Mouse (Mus musculus) stomach, embryonic 16.5 days (tissue): ENCODE data around the gene Gm6525. TPM values are rescaled to one million over a fixed set of nuclear protein-coding genes. Genes with fewer than 3 reads are reported as not detected.

Experiments used
- ATAC-seq: fragments of 200-750 bp; cut with Nextera tagmentation; 2 replicates; pipeline ENCODE4 v1.8.0; 2017; ENCODE audit warnings: moderate number of reproducible peaks, moderate TSS enrichment; ENCODE audit not compliant: insufficient read depth, low FRiP score
- H3K27ac ChIP-seq: fragments of 300-500 bp; sonication (generic); 2 replicates; pipeline ENCODE4 v1.5.1; 2014; ENCODE audit warnings: low read length
- H3K27me3 ChIP-seq: fragments of 300-500 bp; sonication (generic); 2 replicates; pipeline ENCODE4 v1.6.1; 2014; ENCODE audit warnings: low read length, control low read depth, mixed read lengths; ENCODE audit not compliant: control insufficient read depth, insufficient read depth
- H3K36me3 ChIP-seq: fragments of 300-500 bp; sonication (generic); 2 replicates; pipeline ENCODE4 v1.6.1; 2014; ENCODE audit warnings: low read length; ENCODE audit not compliant: control insufficient read depth, insufficient read depth
- H3K4me1 ChIP-seq: fragments of 300-500 bp; sonication (generic); 2 replicates; pipeline ENCODE4 v1.6.1; 2014; ENCODE audit warnings: low read length, control low read depth, mixed read lengths; ENCODE audit not compliant: control insufficient read depth, insufficient read depth
- H3K4me2 ChIP-seq: fragments of 300-500 bp; sonication (generic); 2 replicates; pipeline ENCODE4 v1.6.1; 2014; ENCODE audit warnings: low read depth, low read length, mixed read lengths
- H3K4me3 ChIP-seq: fragments of 300-500 bp; sonication (generic); replicated peaks from 2 replicates; pipeline ENCODE4 v1.5.1; 2014; ENCODE audit warnings: mild to moderate bottlenecking, low read length
- H3K9ac ChIP-seq: fragments of 300-500 bp; sonication (generic); 2 replicates; pipeline ENCODE4 v1.6.1; 2014; ENCODE audit warnings: low read length
- H3K9me3 ChIP-seq: fragments of 300-500 bp; sonication (generic); replicated peaks from 2 replicates; pipeline ENCODE4 v1.6.1; 2016; ENCODE audit warnings: low read length, control low read depth; ENCODE audit not compliant: control insufficient read depth
- WGBS: fragments of 180-500 bp; shearing (Covaris S2); extraction: QIAGEN DNeasy Blood & Tissue Kit; methylation state at CpG from one replicate; pipeline ENCODE4 v1.1.7; 2014; 5-methylcytosine and 5-hydroxymethylcytosine counted together
- polyA plus RNA-seq: library from polyadenylated mRNA; unstranded; fragments of >200 nt; fragmentation: Nextera tagmentation; extraction: Ambion mirVana; gene quantifications from 2 replicates; pipeline ENCODE4 v1.2.1, GENCODE M21; 2015

Gm6525 gene
- polyA plus RNA-seq, 1 experiment from 2014 or later: 0.70 TPM

DNA sequence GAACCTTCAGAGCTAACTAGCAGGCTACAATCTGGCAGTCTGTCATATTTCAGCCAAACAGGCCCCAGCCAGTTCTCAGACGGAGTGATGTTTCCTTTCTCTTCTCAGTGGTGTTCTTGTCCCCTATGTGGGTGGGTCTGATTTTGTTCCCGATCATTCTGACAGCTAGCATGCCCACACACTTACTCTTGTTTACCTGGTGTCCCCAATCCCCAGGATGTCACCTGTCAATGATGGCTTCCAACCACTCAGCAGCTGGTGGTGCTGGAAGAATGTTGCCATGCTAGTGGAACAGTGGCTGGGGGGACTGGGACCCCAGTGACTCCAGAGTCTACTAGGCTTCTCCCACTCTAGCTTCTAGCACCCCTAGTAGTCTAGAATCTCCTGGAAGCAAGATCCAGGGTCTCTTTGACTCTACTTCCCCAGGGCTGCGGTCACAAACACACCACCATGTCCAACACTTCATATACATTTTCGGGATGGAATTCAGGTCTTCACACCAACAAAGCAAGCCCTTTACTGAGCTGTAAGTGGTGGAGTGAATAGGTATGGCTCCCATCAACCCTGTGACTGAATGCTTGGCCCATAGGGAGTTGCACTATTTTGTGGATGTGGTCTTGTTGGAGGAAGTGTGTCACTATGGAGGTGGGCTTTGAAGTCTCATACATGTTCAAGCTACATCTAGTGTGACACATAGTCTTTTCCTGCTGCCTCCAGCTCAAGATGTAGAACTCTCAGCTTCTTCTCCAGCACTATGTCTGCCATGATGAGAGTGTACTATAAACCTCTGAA, 16.1 kb upstream of the Gm6525 start:
- no peak for ATAC-seq
- Histone ChIP-seq H3K4me3 (no peak overlapping the region), H3K27ac (no peak overlapping the region), H3K4me2 (no peak overlapping the region), H3K9ac (no peak overlapping the region), H3K27me3 (no peaks in the 10 kb centered on the region), H3K36me3 (no peaks in the 10 kb centered on the region), H3K9me3 (no peaks in the 10 kb centered on the region), H3K4me1 (peaks cover 14% of the 10 kb centered on the region)
- 84% methylated on average over 4 of the region's 4 CpGs for WGBS

DNA sequence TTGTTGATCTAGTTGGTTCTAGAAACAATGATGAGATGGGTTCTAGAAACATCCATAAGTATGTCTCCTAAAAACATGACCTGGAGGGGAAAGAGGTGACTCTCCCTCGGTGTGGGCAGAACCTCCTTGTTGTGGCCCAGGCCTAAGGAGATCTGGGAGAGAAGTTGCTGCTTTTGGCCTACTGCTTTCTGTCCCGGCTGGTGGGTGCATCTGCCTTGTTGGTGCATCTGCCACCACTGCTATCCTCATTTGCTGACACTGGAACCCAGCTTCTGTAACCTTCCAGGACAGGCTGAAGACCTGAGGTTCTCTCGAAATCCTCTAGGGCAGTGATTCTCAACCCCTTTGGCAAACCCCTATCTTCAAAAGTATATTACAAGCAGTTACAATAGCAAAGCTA, 8.5 kb upstream of the Gm6525 start:
- no peaks in the 10 kb centered on the region for H3K27me3 ChIP-seq
- H3K9ac ChIP-seq: no peak overlapping the region
- no peak overlapping the region for H3K4me3 ChIP-seq
- H3K9me3 ChIP-seq: no peaks in the 10 kb centered on the region
- WGBS: 77% methylated on average over 3 of the region's 3 CpGs
- no peaks in the 10 kb centered on the region for H3K36me3 ChIP-seq
- no peak overlapping the region for H3K4me2 ChIP-seq
- H3K4me1 ChIP-seq: no peaks in the 10 kb centered on the region
- H3K27ac ChIP-seq: no peak overlapping the region
- ATAC-seq: no peak

GRCm38 (mm10) chr3:84166073-84166472, 7.8 kb upstream of the Gm6525 start:
- H3K27me3 ChIP-seq: no peaks in the 10 kb centered on the region
- no peak overlapping the region for H3K4me3 ChIP-seq
- H3K4me1 ChIP-seq: no peaks in the 10 kb centered on the region
- no peak overlapping the region for H3K9ac ChIP-seq
- WGBS: 85% methylated on average over 5 of the region's 5 CpGs
- no peaks in the 10 kb centered on the region for H3K36me3 ChIP-seq
- no peak overlapping the region for H3K27ac ChIP-seq
- ATAC-seq: no peak
- no peak overlapping the region for H3K4me2 ChIP-seq
- no peaks in the 10 kb centered on the region for H3K9me3 ChIP-seq

GRCm38 (mm10) chr3:84168943-84169342, 5.0 kb upstream of the Gm6525 start:
- H3K9ac ChIP-seq: no peak overlapping the region
- H3K36me3 ChIP-seq: no peaks in the 10 kb centered on the region
- H3K27me3 ChIP-seq: no peaks in the 10 kb centered on the region
- no peak overlapping the region for H3K27ac ChIP-seq
- no peaks in the 10 kb centered on the region for H3K9me3 ChIP-seq
- WGBS: 81% methylated on average over 6 of the region's 6 CpGs
- ATAC-seq: no peak
- no peaks in the 10 kb centered on the region for H3K4me1 ChIP-seq
- no peak overlapping the region for H3K4me2 ChIP-seq
- H3K4me3 ChIP-seq: no peak overlapping the region

GRCm38 (mm10) chr3:84169393-84170005, 4.4 kb upstream of the Gm6525 start:
- Histone ChIP-seq H3K36me3 (no peaks in the 10 kb centered on the region), H3K9ac (no peak overlapping the region), H3K9me3 (no peaks in the 10 kb centered on the region), H3K27ac (no peak overlapping the region), H3K4me1 (no peaks in the 10 kb centered on the region), H3K27me3 (no peaks in the 10 kb centered on the region), H3K4me3 (no peak overlapping the region), H3K4me2 (no peak overlapping the region)
- WGBS: 67% methylated on average over 8 of the region's 8 CpGs
- no peak for ATAC-seq

DNA sequence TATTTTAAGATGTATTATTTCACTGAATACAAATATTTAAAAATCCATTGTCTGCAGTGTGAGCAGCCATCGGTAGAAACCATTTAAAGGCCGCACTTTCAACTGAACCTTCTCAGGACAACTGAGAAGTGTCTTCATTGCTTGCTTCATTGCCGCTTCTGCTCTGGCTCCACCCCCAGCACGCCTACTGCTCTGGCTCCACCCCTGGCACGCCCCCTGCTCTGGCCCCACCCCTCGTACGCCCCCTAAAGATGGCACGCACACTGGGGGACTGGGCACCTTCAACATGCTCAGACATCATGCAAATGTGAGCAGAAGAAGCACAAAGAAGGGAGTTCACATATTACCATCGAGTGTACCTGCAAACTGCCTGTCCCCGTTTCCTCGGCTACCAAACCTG, 1.5 kb upstream of the Gm6525 start:
- WGBS: 28% methylated on average over 11 of the region's 11 CpGs
- no peak overlapping the region for H3K4me3 ChIP-seq
- no peak overlapping the region for H3K27ac ChIP-seq
- no peaks in the 10 kb centered on the region for H3K9me3 ChIP-seq
- H3K4me1 ChIP-seq: no peaks in the 10 kb centered on the region
- H3K4me2 ChIP-seq: no peak overlapping the region
- no peaks in the 10 kb centered on the region for H3K27me3 ChIP-seq
- no peak for ATAC-seq
- H3K9ac ChIP-seq: no peak overlapping the region
- H3K36me3 ChIP-seq: no peaks in the 10 kb centered on the region

- H3K27me3 ChIP-seq: no peaks in the 10 kb centered on the region
- H3K9ac ChIP-seq: no peak overlapping the region
- H3K36me3 ChIP-seq: no peaks in the 10 kb centered on the region
- no peak overlapping the region for H3K4me2 ChIP-seq
- WGBS: 54% methylated on average over 7 of the region's 7 CpGs
- H3K9me3 ChIP-seq: no peaks in the 10 kb centered on the region
- H3K4me1 ChIP-seq: no peaks in the 10 kb centered on the region
- peak; percentile 56; the same call in 1 of the 2 replicates for ATAC-seq
- H3K27ac ChIP-seq: no peak overlapping the region
- H3K4me3 ChIP-seq: no peak overlapping the region
These were observed 1.7 kb downstream of the Gm6525 start for GRCm38 (mm10) chr3:84175337-84176315.

DNA sequence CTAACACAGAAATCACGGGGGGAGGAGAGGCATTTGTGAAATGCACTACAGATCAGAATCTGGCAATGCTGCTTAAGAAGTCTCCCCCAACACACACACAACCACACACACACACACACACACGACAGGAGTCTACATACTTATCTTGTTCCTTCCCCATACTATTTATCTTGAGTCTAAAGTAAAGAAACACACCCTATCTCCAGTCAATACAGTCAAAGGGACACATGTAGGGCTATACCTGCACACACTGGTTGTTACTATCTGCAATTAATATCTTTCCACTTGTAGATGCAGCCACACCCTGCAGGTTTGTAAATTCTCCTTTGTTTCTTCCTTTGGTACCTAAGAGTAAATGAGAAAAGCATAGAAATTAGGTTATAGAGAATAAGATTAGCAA, 3.9 kb downstream of the Gm6525 start:
- Histone ChIP-seq H3K4me1 (no peaks in the 10 kb centered on the region), H3K9ac (no peak overlapping the region), H3K27ac (no peak overlapping the region), H3K27me3 (no peaks in the 10 kb centered on the region), H3K4me3 (no peak overlapping the region), H3K9me3 (no peaks in the 10 kb centered on the region), H3K4me2 (no peak overlapping the region), H3K36me3 (no peaks in the 10 kb centered on the region)
- peak; percentile 58; the same call in 1 of the 2 replicates for ATAC-seq
- 54% methylated on average over 2 of the region's 2 CpGs for WGBS

DNA sequence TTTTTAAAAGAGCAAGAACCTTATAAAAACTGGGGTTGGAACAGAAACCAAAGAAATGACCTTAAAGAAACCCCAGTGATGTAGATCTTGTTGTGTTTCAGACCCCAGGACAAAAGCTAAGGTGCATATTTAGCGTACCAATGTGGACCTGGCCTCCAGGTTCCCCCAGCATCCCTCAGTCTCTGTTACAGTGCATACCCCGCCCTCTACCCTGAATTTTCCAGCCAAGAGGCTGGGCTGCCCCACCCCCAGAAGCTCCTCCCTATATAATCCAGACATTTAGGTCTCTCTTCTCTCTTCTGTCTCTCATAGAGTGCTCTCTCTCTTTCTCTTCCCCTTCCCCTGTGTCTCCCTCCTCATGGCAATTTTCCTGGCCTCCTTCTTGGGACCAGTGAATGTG, 6.4 kb downstream of the Gm6525 start:
- Histone ChIP-seq H3K4me1 (no peaks in the 10 kb centered on the region), H3K27ac (no peak overlapping the region), H3K4me2 (no peak overlapping the region), H3K4me3 (no peak overlapping the region), H3K9ac (no peak overlapping the region), H3K27me3 (no peaks in the 10 kb centered on the region), H3K9me3 (no peaks in the 10 kb centered on the region), H3K36me3 (no peaks in the 10 kb centered on the region)
- no peak for ATAC-seq
- WGBS: 88% methylated on average over 2 of the region's 2 CpGs
